Mouse (Mus musculus): ENCODE measurements around the gene Ubr1.

GRCm38 (mm10) chr2:120933038-120933437 is 37.5 kb downstream of the Ubr1 start:
- TF ChIP-seq GATA1 (IDR thresholded peaks at IDR 0.05; ENCODE audit: borderline replicate concordance, low read length) (no peak), FLI1 (IDR thresholded peaks at IDR 0.05; ENCODE audit: low read length) (no peak)
